Mouse (Mus musculus) MEL (cell line): ENCODE results near the gene Nck2. TPM values are rescaled to one million over a fixed set of nuclear protein-coding genes. Genes with fewer than 3 reads are reported as not detected.

Experiments
- DNase-seq: peaks from one replicate; pipeline ENCODE4 v3.0.0; 2011; ENCODE audit warnings: low read depth, low spot score
- H3K27ac ChIP-seq: 2 replicates; pipeline ENCODE4 v1.5.1; 2012; ENCODE audit warnings: low read depth, mild to moderate bottlenecking, control low read depth, low read length, moderate library complexity; ENCODE audit not compliant: control insufficient read depth
- H3K27me3 ChIP-seq, 2 experiments: fragments of 150-350 bp in 1 of 2; sonication (generic) in 1 of 2; 2 replicates each; pipeline ENCODE4 v1.6.1; 2012; ENCODE audit warnings: low read length in 2 of 2, mild to moderate bottlenecking in 2 of 2, improper control_type of control experiment in 1 of 2, moderate library complexity in 1 of 2; ENCODE audit not compliant: insufficient read depth in 2 of 2, control insufficient read depth in 1 of 2
- H3K36me3 ChIP-seq, 2 experiments: 2 replicates each; pipeline ENCODE4 v1.6.1; 2012 to 2014; ENCODE audit warnings: low read length in 2 of 2, improper control_type of control experiment in 1 of 2, inconsistent platforms in 1 of 2, mild to moderate bottlenecking in 1 of 2; ENCODE audit not compliant: insufficient read depth in 2 of 2, control insufficient read depth in 1 of 2
- H3K4me1 ChIP-seq, 2 experiments: fragments of 150-350 bp in 1 of 2; sonication (generic) in 1 of 2; 2 replicates each; pipeline ENCODE4 v1.6.1; 2012; ENCODE audit warnings: low read length in 2 of 2, improper control_type of control experiment in 1 of 2, mild to moderate bottlenecking in 1 of 2; ENCODE audit not compliant: insufficient read depth in 2 of 2, control insufficient read depth in 1 of 2
- H3K4me3 ChIP-seq, 2 experiments: fragments of 150-350 bp in 1 of 2; sonication (generic) in 1 of 2; 2 replicates each; pipeline ENCODE4 v1.5.1; 2012; ENCODE audit warnings: low read depth in 2 of 2, low read length in 2 of 2, mild to moderate bottlenecking in 2 of 2, moderate library complexity in 2 of 2, control low read depth in 1 of 2, improper control_type of control experiment in 1 of 2; ENCODE audit not compliant: control insufficient read depth in 1 of 2, insufficient read depth in 1 of 2
- H3K79me2 ChIP-seq: 2 replicates; pipeline ENCODE4 v1.6.1; 2012; ENCODE audit warnings: mild to moderate bottlenecking, low read length, moderate library complexity; ENCODE audit not compliant: control insufficient read depth, poor library complexity, insufficient read depth
- H3K9ac ChIP-seq: 2 replicates; pipeline ENCODE4 v1.6.1; 2012; ENCODE audit warnings: low read depth, mild to moderate bottlenecking, control low read depth, low read length, moderate library complexity; ENCODE audit not compliant: control insufficient read depth, poor library complexity, severe bottlenecking
- H3K9me3 ChIP-seq: fragments of 150-350 bp; sonication (generic); replicated peaks from 2 replicates; pipeline ENCODE4 v1.6.1; 2012; ENCODE audit warnings: mild to moderate bottlenecking, low read length, improper control_type of control experiment, moderate library complexity; ENCODE audit not compliant: insufficient read depth
- BHLHE40 ChIP-seq: IDR thresholded peaks from 2 replicates; pipeline ENCODE4 v1.6.1; 2012; ENCODE audit warnings: low read depth, mild to moderate bottlenecking, inconsistent platforms, low read length, improper control_type of control experiment, borderline replicate concordance
- CHD2 ChIP-seq: IDR thresholded peaks from 2 replicates; pipeline ENCODE4 v1.6.1; 2011; ENCODE audit warnings: low read length, improper control_type of control experiment
- CTCF ChIP-seq, 3 experiments: IDR thresholded peaks in 2 of 3; conservative IDR thresholded peaks in 1 of 3; 2 replicates each; pipeline ENCODE4 v1.5.1; 2011 to 2012; ENCODE audit warnings: low read length in 3 of 3, low read depth in 2 of 3, mild to moderate bottlenecking in 2 of 3, improper control_type of control experiment in 1 of 3, inconsistent platforms in 1 of 3, mixed read lengths in 1 of 3, moderate library complexity in 1 of 3; ENCODE audit not compliant: control insufficient read depth in 1 of 3, insufficient read depth in 1 of 3, poor library complexity in 1 of 3, severe bottlenecking in 1 of 3
- EP300 ChIP-seq, 2 experiments: IDR thresholded peaks; 2 replicates each; pipeline ENCODE4 v1.6.1; 2011; ENCODE audit warnings: improper control_type of control experiment in 2 of 2, low read length in 2 of 2, low read depth in 1 of 2, mild to moderate bottlenecking in 1 of 2
- ETS1 ChIP-seq: IDR thresholded peaks from 2 replicates; pipeline ENCODE4 v1.6.1; 2012; ENCODE audit warnings: low read depth, mild to moderate bottlenecking, inconsistent platforms, low read length, improper control_type of control experiment, moderate library complexity
- GABPA ChIP-seq: IDR thresholded peaks from 2 replicates; pipeline ENCODE4 v1.6.1; 2012; ENCODE audit warnings: low read depth, mild to moderate bottlenecking, inconsistent platforms, low read length, improper control_type of control experiment, moderate library complexity
- GATA1 ChIP-seq: IDR thresholded peaks from 2 replicates; pipeline ENCODE4 v1.6.1; 2011; ENCODE audit warnings: low read depth, low read length, improper control_type of control experiment
- JUND ChIP-seq: IDR thresholded peaks from 2 replicates; pipeline ENCODE4 v1.6.1; 2011; ENCODE audit warnings: low read depth, mild to moderate bottlenecking, improper control_type of control experiment, low read length
- MAFK ChIP-seq: IDR thresholded peaks from 2 replicates; pipeline ENCODE4 v1.6.1; 2011; ENCODE audit warnings: low read depth, mild to moderate bottlenecking, low read length, improper control_type of control experiment, borderline replicate concordance
- MAZ ChIP-seq: IDR thresholded peaks from 2 replicates; pipeline ENCODE4 v1.6.1; 2012; ENCODE audit warnings: low read depth, mild to moderate bottlenecking, inconsistent platforms, low read length, improper control_type of control experiment
- MEF2A ChIP-seq: IDR thresholded peaks from 2 replicates; pipeline ENCODE4 v1.6.1; 2014; ENCODE audit warnings: low read depth, mild to moderate bottlenecking, inconsistent platforms, low read length, improper control_type of control experiment; ENCODE audit not compliant: poor library complexity, insufficient replicate concordance, severe bottlenecking; ENCODE audit errors: extremely low read depth
- MYB ChIP-seq: IDR thresholded peaks from 2 replicates; pipeline ENCODE4 v1.6.1; 2011; ENCODE audit warnings: mild to moderate bottlenecking, low read depth, low read length, improper control_type of control experiment
- NELFE ChIP-seq: IDR thresholded peaks from 2 replicates; pipeline ENCODE4 v1.6.1; 2011; ENCODE audit warnings: low read depth, low read length, improper control_type of control experiment
- POLR2A ChIP-seq, 2 experiments: IDR thresholded peaks; 2 replicates each; pipeline ENCODE4 v1.6.1; 2011 to 2012; ENCODE audit warnings: low read length in 2 of 2, mild to moderate bottlenecking in 2 of 2, control low read depth in 1 of 2, improper control_type of control experiment in 1 of 2, low read depth in 1 of 2, moderate library complexity in 1 of 2; ENCODE audit not compliant: control insufficient read depth in 1 of 2, insufficient read depth in 1 of 2, poor library complexity in 1 of 2
- POLR2AphosphoS5 ChIP-seq: IDR thresholded peaks from 2 replicates; pipeline ENCODE4 v1.6.1; 2012; ENCODE audit warnings: low read depth, borderline replicate concordance, mild to moderate bottlenecking, inconsistent platforms, low read length, moderate library complexity, mixed read lengths
- RCOR1 ChIP-seq: IDR thresholded peaks from 2 replicates; pipeline ENCODE4 v1.6.1; 2012; ENCODE audit warnings: low read depth, mild to moderate bottlenecking, inconsistent platforms, low read length, improper control_type of control experiment
- SIN3A ChIP-seq: IDR thresholded peaks from 2 replicates; pipeline ENCODE4 v1.6.1; 2012; ENCODE audit warnings: low read length, improper control_type of control experiment, inconsistent platforms
- TAL1 ChIP-seq: IDR thresholded peaks from 2 replicates; pipeline ENCODE4 v1.6.1; 2012; ENCODE audit warnings: mild to moderate bottlenecking, inconsistent platforms, low read length, moderate library complexity, mixed read lengths
- TBP ChIP-seq: IDR thresholded peaks from 2 replicates; pipeline ENCODE4 v1.8.0; 2011; ENCODE audit warnings: low read depth, low read length, improper control_type of control experiment
- TCF12 ChIP-seq: IDR thresholded peaks from 2 replicates; pipeline ENCODE4 v1.6.1; 2014; ENCODE audit warnings: low read depth, mild to moderate bottlenecking, inconsistent platforms, low read length, improper control_type of control experiment, moderate library complexity
- UBTF ChIP-seq: IDR thresholded peaks from 2 replicates; pipeline ENCODE4 v1.6.1; 2012; ENCODE audit warnings: low read depth, mild to moderate bottlenecking, inconsistent platforms, low read length, improper control_type of control experiment, moderate library complexity, borderline replicate concordance; ENCODE audit not compliant: insufficient read depth
- USF2 ChIP-seq, 2 experiments: IDR thresholded peaks; 2 replicates each; pipeline ENCODE4 v1.6.1; 2011 to 2012; ENCODE audit warnings: improper control_type of control experiment in 2 of 2, low read length in 2 of 2, borderline replicate concordance in 1 of 2, inconsistent platforms in 1 of 2, low read depth in 1 of 2, mild to moderate bottlenecking in 1 of 2; ENCODE audit not compliant: insufficient read depth in 1 of 2
- ZC3H11A ChIP-seq: IDR thresholded peaks from 2 replicates; pipeline ENCODE4 v1.6.1; 2012; ENCODE audit warnings: low read depth, mild to moderate bottlenecking, inconsistent platforms, low read length, improper control_type of control experiment
- ZKSCAN1 ChIP-seq: IDR thresholded peaks from 2 replicates; pipeline ENCODE4 v1.6.1; 2012; ENCODE audit warnings: low read depth, mild to moderate bottlenecking, inconsistent platforms, low read length, improper control_type of control experiment, moderate library complexity
- ZNF384 ChIP-seq: IDR thresholded peaks from 2 replicates; pipeline ENCODE4 v1.6.1; 2012; ENCODE audit warnings: low read depth, mild to moderate bottlenecking, inconsistent platforms, low read length, improper control_type of control experiment
- polyA plus RNA-seq, 2 experiments: library from polyadenylated mRNA; stranded (reverse) in 1 of 2; unstranded in 1 of 2; fragments of >175 nt in 1 of 2; fragments of >200 nt in 1 of 2; gene quantifications; 2 replicates each; pipeline versions ENCODE4 v1.2.1 to v1.2.4; 2012; ENCODE audit warnings: low replicate concordance in 2 of 2, low read depth in 1 of 2; ENCODE audit not compliant: insufficient read length in 2 of 2, insufficient read depth in 1 of 2, missing spikeins in 1 of 2
- total RNA-seq: library from RNA; depleted of rRNA; stranded (reverse); fragments of 300-350 nt; gene quantifications from 2 replicates; pipeline ENCODE4 v1.2.3, GENCODE M21; 2012

Gene Nck2
- total and polyA plus RNA-seq, 3 experiments, result 9.4 to 12.4 TPM; not detected in 1

DNA sequence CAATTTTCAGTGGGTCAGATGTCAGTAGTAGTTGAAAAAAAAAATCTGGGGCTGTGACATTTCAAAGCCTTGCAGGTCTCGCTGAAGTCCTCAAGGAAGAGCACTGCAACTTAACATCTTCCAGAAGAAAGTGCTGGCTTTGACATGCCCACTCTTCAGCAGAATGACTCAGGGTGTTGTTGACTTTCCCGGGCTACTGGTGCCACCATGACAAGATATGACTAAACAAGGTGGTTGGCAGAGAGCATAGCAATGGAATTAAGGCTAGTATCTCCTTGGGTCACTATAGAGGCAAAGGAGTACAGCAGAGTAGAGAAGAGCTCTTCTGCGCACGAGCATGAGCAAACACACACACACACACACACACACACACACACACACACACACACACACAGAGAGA lies 30.6 kb upstream of the Nck2 start:
- H3K27ac ChIP-seq, result peak overlapping the region; percentile 45
- H3K9ac ChIP-seq, result no peak overlapping the region

DNA sequence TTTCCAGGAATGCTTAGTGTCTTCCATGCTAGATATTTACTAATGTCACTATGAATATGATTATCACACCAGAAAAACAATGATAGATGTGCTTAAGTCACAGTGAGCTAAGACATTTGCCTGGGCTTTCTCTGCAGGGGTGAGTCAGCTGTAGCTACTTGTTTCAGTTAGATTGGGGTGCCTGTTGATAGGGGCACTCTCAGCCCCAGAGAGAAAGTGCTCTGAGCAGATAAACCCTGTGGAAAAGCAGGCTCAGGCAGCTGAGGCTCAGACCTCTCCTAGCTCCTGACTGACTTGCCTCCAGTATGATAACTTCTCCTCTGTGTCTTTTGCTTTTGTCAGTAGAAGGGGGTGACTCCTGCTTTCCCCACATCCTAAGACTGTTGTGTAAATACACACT lies 30.2 kb upstream of the Nck2 start:
- DNase-seq, result peak; percentile 88
- peaks cover 11 to 14% of the 10 kb centered on the region in 2 experiments for H3K4me1 ChIP-seq
- peaks cover 0 to 23% of the 10 kb centered on the region in 2 experiments; a peak in 2 of 4 replicates for H3K36me3 ChIP-seq
- no peaks in the 10 kb centered on the region for H3K27me3 ChIP-seq
- H3K9ac ChIP-seq, result no peak overlapping the region
- H3K4me3 ChIP-seq, result no peak overlapping the region
- H3K9me3 ChIP-seq, result no peaks in the 10 kb centered on the region
- TF ChIP-seq TCF12, result peak; percentile 90
- no peak for TF ChIP-seq GABPA
- TF ChIP-seq EP300 (IDR thresholded peaks at IDR 0.05; ENCODE audit: low read depth in 1 of 2, low read length in 2 of 2), result peak; percentile 96 to 98
- peak; percentile 90 for TF ChIP-seq ETS1
- TF ChIP-seq ZC3H11A, result no peak
- no peak for TF ChIP-seq MAFK
- peak; percentile 63 for TF ChIP-seq TAL1
- TF ChIP-seq MYB, result peak; percentile 91
- TF ChIP-seq MEF2A, result no peak
- TF ChIP-seq ZNF384, result no peak
- TF ChIP-seq POLR2AphosphoS5, result no peak
- TF ChIP-seq SIN3A, result peak; percentile 45; the same call in 1 of the 2 replicates
- TF ChIP-seq TBP, result peak; percentile 46; the same call in 1 of the 2 replicates
- TF ChIP-seq RCOR1, result 0 out of 2 replicates have a peak, but pooled peaks have one; percentile 56
- peak; percentile 88 for TF ChIP-seq GATA1
- peak overlapping the region; percentile 45 for H3K27ac ChIP-seq
- no peaks in the 10 kb centered on the region for H3K79me2 ChIP-seq

More for the DNA sequence above, 30.6 kb upstream of the Nck2 start:
- DNase-seq, result peak; percentile 41
- no peak overlapping the region for H3K4me3 ChIP-seq
- H3K36me3 ChIP-seq, result peaks cover 0 to 23% of the 10 kb centered on the region in 2 experiments; a peak in 2 of 4 replicates
- peaks cover 11 to 14% of the 10 kb centered on the region in 2 experiments for H3K4me1 ChIP-seq
- TF ChIP-seq GATA1 (no peak), MEF2A (no peak), USF2 (IDR thresholded peaks at IDR 0.05; ENCODE audit: borderline replicate concordance in 1 of 2, insufficient read depth in 1 of 2, low read depth in 1 of 2, low read length in 2 of 2) (no peak), BHLHE40 (no peak), SIN3A (no peak), MAZ (no peak), CTCF (IDR thresholded peaks at IDR 0.05 in 2 of 3, conservative IDR thresholded peaks at IDR 0.05 in 1 of 3; ENCODE audit: control insufficient read depth in 1 of 3, insufficient read depth in 1 of 3, low read depth in 2 of 3, low read length in 3 of 3, poor library complexity in 1 of 3, severe bottlenecking in 1 of 3) (no peak), NELFE (no peak), ZKSCAN1 (no peak), CHD2 (no peak), POLR2A (IDR thresholded peaks at IDR 0.05; ENCODE audit: control insufficient read depth in 1 of 2, insufficient read depth in 1 of 2, low read depth in 1 of 2, low read length in 2 of 2, poor library complexity in 1 of 2) (no peak), UBTF (no peak), ZNF384 (no peak), JUND (no peak)
- no peaks in the 10 kb centered on the region for H3K9me3 ChIP-seq
- H3K27me3 ChIP-seq, result no peaks in the 10 kb centered on the region
- H3K79me2 ChIP-seq, result no peaks in the 10 kb centered on the region
